Mouse (Mus musculus): Measurements from ENCODE around the gene Slc35c1. TPM values are rescaled to one million over a fixed set of nuclear protein-coding genes. Genes with fewer than 3 reads are reported as not detected.
"Not testable (repeated sequence)": the region's sequence is repeated elsewhere in the genome, so short reads cannot be mapped to it uniquely, and the experiment has no call there.

The Slc35c1 gene
- total RNA-seq, 2 experiments from 2014 or later, result 6.1 to 6.6 TPM

GRCm38 (mm10) chr2:92477672-92478312 is 17.5 kb upstream of the Slc35c1 start:
- no peak for DNase-seq (ENCODE audit: low spot score)
- intact Hi-C loops (cut with DNase I), result no loop called here

GRCm38 (mm10) chr2:92476580-92476979 is 16.2 kb upstream of the Slc35c1 start:
- DNase-seq (ENCODE audit: low spot score); intact Hi-C loops (cut with DNase I): not testable (repeated sequence)

- intact Hi-C loops (cut with DNase I), result no loop called here
- no peak for DNase-seq (ENCODE audit: low spot score)
These were observed 15.4 kb upstream of the Slc35c1 start for GRCm38 (mm10) chr2:92475711-92476110.

- intact Hi-C loops (cut with DNase I), result no loop called here
- DNase-seq (ENCODE audit: low spot score), result no peak
These were observed 14.6 kb upstream of the Slc35c1 start for GRCm38 (mm10) chr2:92474920-92475319.

GRCm38 (mm10) chr2:92471886-92472670 is 11.7 kb upstream of the Slc35c1 start:
- intact Hi-C loops (cut with DNase I), result no loop called here
- no peak for DNase-seq (ENCODE audit: low spot score)

- intact Hi-C loops (cut with DNase I), result no loop called here
- DNase-seq (ENCODE audit: low spot score), result no peak
These were observed 4.4 kb upstream of the Slc35c1 start for GRCm38 (mm10) chr2:92464690-92465089.

GRCm38 (mm10) chr2:92461215-92461614 is 877 bp upstream of the Slc35c1 start:
- DNase-seq (ENCODE audit: low spot score), result no peak
- intact Hi-C loops (cut with DNase I), result no loop called here

GRCm38 (mm10) chr2:92459141-92459920 is 1.0 kb downstream of the Slc35c1 start:
- intact Hi-C loops (cut with DNase I), result no loop called here

GRCm38 (mm10) chr2:92458481-92458880 is 1.9 kb downstream of the Slc35c1 start:
- intact Hi-C loops (cut with DNase I), result no loop called here
- DNase-seq (ENCODE audit: low spot score), result no peak

More at GRCm38 (mm10) chr2:92459141-92459920, 1.0 kb downstream of the Slc35c1 start:
- DNase-seq (ENCODE audit: low spot score), result peak; percentile 66

GRCm38 (mm10) chr2:92456970-92457530 is 3.3 kb downstream of the Slc35c1 start:
- DNase-seq (ENCODE audit: low spot score), result no peak
- intact Hi-C loops (cut with DNase I), result no loop called here

GRCm38 (mm10) chr2:92455704-92456103 is 4.6 kb downstream of the Slc35c1 start:
- DNase-seq (ENCODE audit: low spot score), result no peak
- intact Hi-C loops (cut with DNase I), result no loop called here

GRCm38 (mm10) chr2:92454166-92454565 is 6.2 kb downstream of the Slc35c1 start:
- intact Hi-C loops (cut with DNase I), result no loop called here
- no peak for DNase-seq (ENCODE audit: low spot score)

- intact Hi-C loops (cut with DNase I), result no loop called here
These were observed 9.2 kb downstream of the Slc35c1 start for GRCm38 (mm10) chr2:92451126-92451525.

GRCm38 (mm10) chr2:92447121-92447740 is 13.1 kb downstream of the Slc35c1 start:
- intact Hi-C loops (cut with DNase I), result no loop called here
- no peak for DNase-seq (ENCODE audit: low spot score)

More at GRCm38 (mm10) chr2:92451126-92451525, 9.2 kb downstream of the Slc35c1 start:
- DNase-seq (ENCODE audit: low spot score), result no peak

- intact Hi-C loops (cut with DNase I), result no loop called here
- DNase-seq (ENCODE audit: low spot score), result no peak
These were observed 13.7 kb downstream of the Slc35c1 start for GRCm38 (mm10) chr2:92446656-92447055.

GRCm38 (mm10) chr2:92445890-92446289 is 14.4 kb downstream of the Slc35c1 start:
- intact Hi-C loops (cut with DNase I), result no loop called here
- no peak for DNase-seq (ENCODE audit: low spot score)

- intact Hi-C loops (cut with DNase I), result no loop called here
- DNase-seq (ENCODE audit: low spot score), result no peak
These were observed 16.0 kb downstream of the Slc35c1 start for GRCm38 (mm10) chr2:92444376-92444775.

GRCm38 (mm10) chr2:92443313-92443712 is 17.0 kb downstream of the Slc35c1 start:
- DNase-seq (ENCODE audit: low spot score), result no peak
- intact Hi-C loops (cut with DNase I), result no loop called here

GRCm38 (mm10) chr2:92442419-92443001 is 17.8 kb downstream of the Slc35c1 start:
- intact Hi-C loops (cut with DNase I), result no loop called here
- no peak for DNase-seq (ENCODE audit: low spot score)
